Mouse (Mus musculus): ENCODE measurements around the gene Scn10a.

GRCm38 (mm10) chr9:119641985-119642384, 77.1 kb downstream of the Scn10a start:
- TF ChIP-seq POLR2A (IDR thresholded peaks at IDR 0.05; ENCODE audit: extremely low read depth, insufficient read depth, low read length): no peak
- TF ChIP-seq CTCF (IDR thresholded peaks at IDR 0.05; ENCODE audit: low read depth, low read length): no peak

Measured in liver, adult 2 months (tissue).